Mouse (Mus musculus): ENCODE data around the gene Snx30. TPM values are rescaled to one million over a fixed set of nuclear protein-coding genes. Genes with fewer than 3 reads are reported as not detected.

Gene Snx30
- polyA plus RNA-seq, 2 experiments, result 1.6 to 2.2 TPM

GRCm38 (mm10) chr4:59908785-59909184, 103.1 kb downstream of the Snx30 start:
- Histone ChIP-seq H3K4me2 (ENCODE audit: low read depth) (no peak overlapping the region), H3K4me1 (replicated peaks; ENCODE audit: control insufficient read depth in 2 of 2, insufficient read depth in 2 of 2, low read length in 1 of 2) (no peaks in the 10 kb centered on the region), H3K4me3 (ENCODE audit: insufficient read depth in 1 of 2, low read depth in 2 of 2, low read length in 2 of 2) (no peak overlapping the region), H3K27me3 (ENCODE audit: control insufficient read depth, insufficient read depth, low read length) (peaks cover 3% of the 10 kb centered on the region), H3K9me3 (ENCODE audit: control insufficient read depth, low read length) (no peaks in the 10 kb centered on the region), H3K27ac (no peak overlapping the region), H3K9ac (replicated peaks) (no peak overlapping the region), H3K36me3 (replicated peaks; ENCODE audit: control insufficient read depth, insufficient read depth, low read depth) (no peaks in the 10 kb centered on the region)
- DNase-seq (ENCODE audit: low read depth in 3 of 3, low spot score in 3 of 3), result no peak
- TF ChIP-seq EP300 (IDR thresholded peaks at IDR 0.05; ENCODE audit: low read depth) (no peak), CTCF (IDR thresholded peaks at IDR 0.05; ENCODE audit: low read depth) (no peak)
- WGBS (ENCODE audit: insufficient replicate concordance), result 75% methylated on average over 2 of the region's 2 CpGs
- no peak for ATAC-seq (ENCODE audit: insufficient read depth)

GRCm38 (mm10) chr4:59914608-59915403, 109.2 kb downstream of the Snx30 start, which contains the start of gene Slc46a2:
Gene Slc46a2, minus strand, starts transcription at chr4:59915056.
- Histone ChIP-seq H3K9ac (replicated peaks) (no peak within 1 kb of the TSS), H3K27me3 (ENCODE audit: control insufficient read depth, insufficient read depth, low read length) (peaks cover 6% of the 10 kb centered on the region), H3K4me1 (replicated peaks; ENCODE audit: control insufficient read depth in 2 of 2, insufficient read depth in 2 of 2, low read length in 1 of 2) (no peaks in the 10 kb centered on the region), H3K36me3 (replicated peaks; ENCODE audit: control insufficient read depth, insufficient read depth, low read depth) (no peaks in the 10 kb centered on the region), H3K9me3 (ENCODE audit: control insufficient read depth, low read length) (no peaks in the 10 kb centered on the region), H3K27ac (no peak within 1 kb of the TSS), H3K4me2 (ENCODE audit: low read depth) (no peak within 1 kb of the TSS), H3K4me3 (ENCODE audit: insufficient read depth in 1 of 2, low read depth in 2 of 2, low read length in 2 of 2) (no peak within 1 kb of the TSS)
- no peak for ATAC-seq (ENCODE audit: insufficient read depth)
- WGBS (ENCODE audit: insufficient replicate concordance), result 22% methylated on average over 22 of the region's 22 CpGs
- DNase-seq (ENCODE audit: low read depth in 3 of 3, low spot score in 3 of 3), result no peak
- TF ChIP-seq CTCF (IDR thresholded peaks at IDR 0.05; ENCODE audit: low read depth), result no peak
- no peak for TF ChIP-seq EP300 (IDR thresholded peaks at IDR 0.05; ENCODE audit: low read depth)

- Histone ChIP-seq H3K9ac (replicated peaks) (no peak overlapping the region), H3K4me3 (ENCODE audit: insufficient read depth in 1 of 2, low read depth in 2 of 2, low read length in 2 of 2) (no peak overlapping the region), H3K4me1 (replicated peaks; ENCODE audit: control insufficient read depth in 2 of 2, insufficient read depth in 2 of 2, low read length in 1 of 2) (no peaks in the 10 kb centered on the region), H3K27me3 (ENCODE audit: control insufficient read depth, insufficient read depth, low read length) (peaks cover 6% of the 10 kb centered on the region), H3K4me2 (ENCODE audit: low read depth) (no peak overlapping the region), H3K36me3 (replicated peaks; ENCODE audit: control insufficient read depth, insufficient read depth, low read depth) (no peaks in the 10 kb centered on the region), H3K27ac (no peak overlapping the region), H3K9me3 (ENCODE audit: control insufficient read depth, low read length) (no peaks in the 10 kb centered on the region)
- ATAC-seq (ENCODE audit: insufficient read depth) (no peak), DNase-seq (ENCODE audit: low read depth in 3 of 3, low spot score in 3 of 3) (no peak)
- TF ChIP-seq EP300 (IDR thresholded peaks at IDR 0.05; ENCODE audit: low read depth), result no peak
- no peak for TF ChIP-seq CTCF (IDR thresholded peaks at IDR 0.05; ENCODE audit: low read depth)
- 68% methylated on average over 3 of the region's 3 CpGs for WGBS (ENCODE audit: insufficient replicate concordance)
Observed at GRCm38 (mm10) chr4:59917966-59918365, 112.3 kb downstream of the Snx30 start.

- ATAC-seq (ENCODE audit: insufficient read depth) (no peak), DNase-seq (ENCODE audit: low read depth in 3 of 3, low spot score in 3 of 3) (no peak)
- TF ChIP-seq EP300 (IDR thresholded peaks at IDR 0.05; ENCODE audit: low read depth), result no peak
- TF ChIP-seq CTCF (IDR thresholded peaks at IDR 0.05; ENCODE audit: low read depth), result no peak
- Histone ChIP-seq H3K4me1 (replicated peaks; ENCODE audit: control insufficient read depth in 2 of 2, insufficient read depth in 2 of 2, low read length in 1 of 2) (no peaks in the 10 kb centered on the region), H3K27ac (no peak overlapping the region), H3K9ac (replicated peaks) (no peak overlapping the region), H3K9me3 (ENCODE audit: control insufficient read depth, low read length) (no peaks in the 10 kb centered on the region), H3K36me3 (replicated peaks; ENCODE audit: control insufficient read depth, insufficient read depth, low read depth) (no peaks in the 10 kb centered on the region), H3K4me2 (ENCODE audit: low read depth) (no peak overlapping the region), H3K4me3 (ENCODE audit: insufficient read depth in 1 of 2, low read depth in 2 of 2, low read length in 2 of 2) (no peak overlapping the region), H3K27me3 (ENCODE audit: control insufficient read depth, insufficient read depth, low read length) (no peaks in the 10 kb centered on the region)
- WGBS (ENCODE audit: insufficient replicate concordance), result 70% methylated on average over 9 of the region's 9 CpGs
Observed at GRCm38 (mm10) chr4:59925082-59925481, 119.4 kb downstream of the Snx30 start.

GRCm38 (mm10) chr4:59927666-59928065, 122.0 kb downstream of the Snx30 start:
- DNase-seq (ENCODE audit: low read depth in 3 of 3, low spot score in 3 of 3) (no peak), ATAC-seq (ENCODE audit: insufficient read depth) (no peak)
- H3K27me3 ChIP-seq (ENCODE audit: control insufficient read depth, insufficient read depth, low read length), result no peaks in the 10 kb centered on the region
- WGBS (ENCODE audit: insufficient replicate concordance), result 53% methylated on average over 3 of the region's 3 CpGs
- H3K27ac ChIP-seq, result no peak overlapping the region
- H3K4me1 ChIP-seq (replicated peaks; ENCODE audit: control insufficient read depth in 2 of 2, insufficient read depth in 2 of 2, low read length in 1 of 2), result no peaks in the 10 kb centered on the region
- H3K4me2 ChIP-seq (ENCODE audit: low read depth), result no peak overlapping the region
- H3K4me3 ChIP-seq (ENCODE audit: insufficient read depth in 1 of 2, low read depth in 2 of 2, low read length in 2 of 2), result no peak overlapping the region
- no peak overlapping the region for H3K9ac ChIP-seq (replicated peaks)
- no peaks in the 10 kb centered on the region for H3K9me3 ChIP-seq (ENCODE audit: control insufficient read depth, low read length)
- TF ChIP-seq EP300 (IDR thresholded peaks at IDR 0.05; ENCODE audit: low read depth), result no peak
- TF ChIP-seq CTCF (IDR thresholded peaks at IDR 0.05; ENCODE audit: low read depth), result no peak
- no peaks in the 10 kb centered on the region for H3K36me3 ChIP-seq (replicated peaks; ENCODE audit: control insufficient read depth, insufficient read depth, low read depth)

Measured in liver, embryonic 14.5 days (tissue).